Mouse (Mus musculus) ES-Bruce4 (cell line): ENCODE measurements around the gene Fgfbp1.

Source experiments
- EP300 ChIP-seq: IDR thresholded peaks from 2 replicates; pipeline ENCODE4 v1.6.1; 2011; ENCODE audit warnings: low read depth, low read length; ENCODE audit not compliant: insufficient read depth
- POLR2A ChIP-seq: IDR thresholded peaks from one replicate; pipeline ENCODE4 v1.8.1; 2011; ENCODE audit warnings: low read length; ENCODE audit not compliant: insufficient read depth

- TF ChIP-seq POLR2A: no peak
- no peak for TF ChIP-seq EP300
Observed at GRCm38 (mm10) chr5:43961056-43961455, 20.5 kb downstream of the Fgfbp1 start.
